Mouse (Mus musculus): ENCODE data around the gene Lrrc8e. TPM values are rescaled to one million over a fixed set of nuclear protein-coding genes. Genes with fewer than 3 reads are reported as not detected.

Gene Lrrc8e
- polyA plus RNA-seq, 1 experiment, result 1.4 TPM

DNA sequence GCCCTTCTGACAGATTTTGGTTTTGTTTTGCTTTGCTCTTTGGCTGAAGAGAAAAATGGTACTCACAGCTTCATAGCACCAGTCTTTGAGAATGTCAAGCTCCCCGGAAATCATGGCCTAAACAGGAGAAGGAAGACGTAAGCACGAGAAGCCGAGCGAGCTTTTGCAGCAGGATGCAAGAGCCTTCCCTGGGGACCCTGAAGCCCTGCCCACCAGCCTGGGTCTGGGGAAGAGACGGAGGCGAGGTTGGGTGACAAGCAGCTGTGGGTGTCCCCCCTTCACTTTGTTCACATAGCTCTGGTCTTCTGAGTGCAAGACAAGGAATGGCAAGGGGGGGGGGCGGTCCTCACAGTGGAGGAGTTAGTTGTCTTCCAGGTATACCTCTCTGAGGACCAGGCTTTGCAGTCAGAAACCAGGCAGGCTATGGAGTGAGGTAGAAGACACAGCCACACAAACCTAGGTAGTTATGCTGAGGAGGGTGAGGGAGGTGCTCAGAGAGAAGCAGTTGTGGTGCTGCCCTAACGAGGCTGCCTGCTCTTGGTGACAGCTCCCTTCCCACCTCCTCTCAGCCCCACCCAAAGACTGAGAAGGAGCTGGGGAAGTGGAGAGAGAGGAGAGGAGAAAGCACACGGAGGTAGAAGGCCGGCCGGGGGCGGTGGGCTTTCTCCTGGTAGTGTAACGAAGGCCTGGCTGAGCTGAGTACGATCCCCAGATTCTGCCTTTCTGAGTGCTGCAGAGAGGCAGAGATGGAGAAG, 38.7 kb downstream of the Lrrc8e start:
- Histone ChIP-seq H3K9me3 (replicated peaks; ENCODE audit: control insufficient read depth, insufficient read depth, low read length, poor library complexity, severe bottlenecking) (no peaks in the 10 kb centered on the region), H3K4me1 (ENCODE audit: control insufficient read depth, insufficient read depth, low read length) (no peaks in the 10 kb centered on the region), H3K4me3 (ENCODE audit: low read depth, low read length) (no peak overlapping the region), H3K27me3 (ENCODE audit: control insufficient read depth, insufficient read depth, low read length, poor library complexity, severe bottlenecking) (no peaks in the 10 kb centered on the region), H3K27ac (ENCODE audit: insufficient read depth, low read length) (no peak overlapping the region), H3K9ac (ENCODE audit: low read depth, poor library complexity, severe bottlenecking) (no peak overlapping the region), H3K36me3 (ENCODE audit: control insufficient read depth, insufficient read depth, low read length, poor library complexity, severe bottlenecking) (peaks cover 88% of the 10 kb centered on the region)
- TF ChIP-seq EP300 (IDR thresholded peaks at IDR 0.05; ENCODE audit: insufficient read depth, low read depth, low read length) (no peak), POLR2A (IDR thresholded peaks at IDR 0.05; ENCODE audit: insufficient read depth, low read length) (no peak), CTCF (IDR thresholded peaks at IDR 0.05; ENCODE audit: low read depth, low read length) (no peak)

DNA sequence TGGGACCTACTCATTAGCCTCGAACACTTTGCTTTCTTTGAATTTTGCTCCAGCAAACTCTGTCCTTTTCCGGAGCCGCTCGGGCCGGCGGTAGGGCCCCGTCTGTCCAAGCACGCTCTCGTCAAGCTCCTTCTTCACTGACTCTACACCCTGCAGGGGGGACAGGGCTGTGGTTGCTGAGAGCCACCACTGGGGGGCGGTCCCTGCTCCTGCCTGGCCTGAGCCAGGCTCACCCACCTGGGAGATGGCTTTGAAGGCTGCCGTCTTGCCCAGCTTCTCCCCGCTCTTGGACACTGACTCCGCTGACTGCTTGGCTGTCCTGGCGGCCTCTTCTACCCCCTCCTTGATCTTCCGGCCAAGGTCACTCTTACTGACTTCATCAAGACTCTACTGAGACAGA, 41.0 kb downstream of the Lrrc8e start:
- peaks cover 87% of the 10 kb centered on the region for H3K36me3 ChIP-seq (ENCODE audit: control insufficient read depth, insufficient read depth, low read length, poor library complexity, severe bottlenecking)
- H3K4me1 ChIP-seq (ENCODE audit: control insufficient read depth, insufficient read depth, low read length), result no peaks in the 10 kb centered on the region
- H3K27me3 ChIP-seq (ENCODE audit: control insufficient read depth, insufficient read depth, low read length, poor library complexity, severe bottlenecking), result no peaks in the 10 kb centered on the region
- no peak overlapping the region for H3K27ac ChIP-seq (ENCODE audit: insufficient read depth, low read length)
- H3K4me3 ChIP-seq (ENCODE audit: low read depth, low read length), result no peak overlapping the region
- TF ChIP-seq CTCF (IDR thresholded peaks at IDR 0.05; ENCODE audit: low read depth, low read length), result peak; percentile 76
- TF ChIP-seq POLR2A (IDR thresholded peaks at IDR 0.05; ENCODE audit: insufficient read depth, low read length), result no peak
- no peak for TF ChIP-seq EP300 (IDR thresholded peaks at IDR 0.05; ENCODE audit: insufficient read depth, low read depth, low read length)
- no peaks in the 10 kb centered on the region for H3K9me3 ChIP-seq (replicated peaks; ENCODE audit: control insufficient read depth, insufficient read depth, low read length, poor library complexity, severe bottlenecking)
- H3K9ac ChIP-seq (ENCODE audit: low read depth, poor library complexity, severe bottlenecking), result no peak overlapping the region

DNA sequence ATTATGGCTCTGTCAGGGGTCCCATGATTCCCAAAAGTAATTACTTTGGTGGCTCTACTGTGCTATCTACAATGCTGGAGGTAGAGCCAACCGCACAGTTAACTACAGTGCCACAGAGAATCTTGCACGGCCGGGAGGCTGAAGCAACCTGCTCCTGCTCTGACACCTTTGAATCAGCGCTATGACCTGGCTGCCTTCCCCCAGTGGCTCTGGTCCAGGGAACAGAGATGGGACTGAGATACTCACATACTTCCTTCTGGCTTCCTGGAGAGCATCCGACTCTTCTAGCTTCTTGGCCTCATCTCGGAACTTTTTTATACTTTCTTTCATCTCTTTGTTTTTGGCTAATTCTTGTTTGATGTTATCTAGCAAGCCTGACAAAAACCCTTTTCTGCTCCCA, 43.0 kb downstream of the Lrrc8e start:
- peaks cover 82% of the 10 kb centered on the region for H3K36me3 ChIP-seq (ENCODE audit: control insufficient read depth, insufficient read depth, low read length, poor library complexity, severe bottlenecking)
- no peak for TF ChIP-seq EP300 (IDR thresholded peaks at IDR 0.05; ENCODE audit: insufficient read depth, low read depth, low read length)
- TF ChIP-seq CTCF (IDR thresholded peaks at IDR 0.05; ENCODE audit: low read depth, low read length), result no peak
- TF ChIP-seq POLR2A (IDR thresholded peaks at IDR 0.05; ENCODE audit: insufficient read depth, low read length), result no peak

DNA sequence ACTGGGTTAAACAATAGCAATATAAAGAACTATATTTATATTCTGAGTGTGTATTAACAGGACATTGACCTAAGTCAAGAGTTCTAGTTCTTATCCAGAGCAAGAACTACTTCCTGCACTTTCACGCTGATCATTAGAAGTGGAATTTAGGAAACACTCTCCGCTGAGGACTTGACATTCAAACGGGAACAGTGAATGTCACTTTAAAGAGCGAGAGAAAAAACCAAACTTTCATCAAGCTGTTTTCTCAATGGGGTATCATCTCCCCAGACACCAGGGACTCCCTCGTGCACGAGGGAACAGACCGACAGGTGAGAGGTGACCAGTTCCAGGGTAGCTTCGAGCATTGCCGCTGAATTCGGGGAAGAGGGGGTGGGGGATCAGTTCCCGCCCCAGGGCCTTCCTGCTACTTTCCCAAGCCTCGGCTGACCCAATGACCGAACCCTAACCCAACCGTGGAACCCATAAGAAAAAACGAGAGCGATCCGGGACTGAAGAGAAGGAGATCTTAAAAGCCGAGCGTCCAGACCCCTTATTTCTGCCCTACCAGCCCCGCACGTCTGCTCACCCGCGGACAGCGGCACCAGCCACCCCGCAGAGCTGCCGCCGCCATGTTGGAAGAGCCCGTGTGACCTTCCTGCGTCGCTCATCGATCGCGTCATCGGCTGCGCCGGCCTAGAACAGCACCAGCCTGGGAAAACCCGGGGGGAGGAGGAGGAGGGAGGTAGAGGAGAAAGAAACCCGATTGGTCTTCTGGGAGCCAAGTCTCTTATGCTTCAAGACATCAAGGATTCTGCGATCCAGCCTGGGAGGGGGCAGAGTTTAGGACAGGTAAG, 48.9 kb downstream of the Lrrc8e start, which contains the start of gene Timm44:
Gene Timm44 (minus strand): TSS at position 639 of the 836 bp plus-strand sequence.
- H3K36me3 ChIP-seq (ENCODE audit: control insufficient read depth, insufficient read depth, low read length, poor library complexity, severe bottlenecking), result peaks cover 26% of the 10 kb centered on the region
- H3K4me3 ChIP-seq (ENCODE audit: low read depth, low read length), result peak within 1 kb of the TSS; percentile 99
- TF ChIP-seq EP300 (IDR thresholded peaks at IDR 0.05; ENCODE audit: insufficient read depth, low read depth, low read length) (0 out of 2 replicates have a peak, but pooled peaks have one; percentile 52), CTCF (IDR thresholded peaks at IDR 0.05; ENCODE audit: low read depth, low read length) (no peak)
- peak within 1 kb of the TSS; percentile 90 for H3K9ac ChIP-seq (ENCODE audit: low read depth, poor library complexity, severe bottlenecking)
- no peaks in the 10 kb centered on the region for H3K4me1 ChIP-seq (ENCODE audit: control insufficient read depth, insufficient read depth, low read length)
- peak within 1 kb of the TSS; percentile 74 for H3K27ac ChIP-seq (ENCODE audit: insufficient read depth, low read length)
- H3K27me3 ChIP-seq (ENCODE audit: control insufficient read depth, insufficient read depth, low read length, poor library complexity, severe bottlenecking), result no peaks in the 10 kb centered on the region
- no peaks in the 10 kb centered on the region for H3K9me3 ChIP-seq (replicated peaks; ENCODE audit: control insufficient read depth, insufficient read depth, low read length, poor library complexity, severe bottlenecking)

More for the DNA sequence above, 43.0 kb downstream of the Lrrc8e start:
- H3K9me3 ChIP-seq (replicated peaks; ENCODE audit: control insufficient read depth, insufficient read depth, low read length, poor library complexity, severe bottlenecking), result no peaks in the 10 kb centered on the region
- no peaks in the 10 kb centered on the region for H3K4me1 ChIP-seq (ENCODE audit: control insufficient read depth, insufficient read depth, low read length)
- no peak overlapping the region for H3K27ac ChIP-seq (ENCODE audit: insufficient read depth, low read length)
- H3K27me3 ChIP-seq (ENCODE audit: control insufficient read depth, insufficient read depth, low read length, poor library complexity, severe bottlenecking), result no peaks in the 10 kb centered on the region
- H3K9ac ChIP-seq (ENCODE audit: low read depth, poor library complexity, severe bottlenecking), result no peak overlapping the region
- H3K4me3 ChIP-seq (ENCODE audit: low read depth, low read length), result no peak overlapping the region

DNA sequence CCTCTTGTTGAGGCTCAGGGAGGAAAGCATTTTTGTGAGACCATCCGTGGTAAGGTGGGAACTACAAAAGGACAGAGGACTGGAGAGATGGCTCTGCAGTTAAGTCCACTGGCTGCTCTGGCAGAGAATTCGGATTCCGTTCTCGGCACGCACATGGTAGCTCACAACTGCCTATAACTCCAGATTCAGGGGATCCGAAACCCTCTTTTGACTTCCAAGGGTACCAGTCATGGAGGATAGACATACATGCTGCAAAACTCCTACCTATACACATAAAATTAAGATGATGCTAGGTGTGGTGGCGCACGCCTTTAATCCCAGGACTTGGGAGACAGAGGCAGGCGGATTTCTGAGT, 49.5 kb downstream of the Lrrc8e start:
- no peaks in the 10 kb centered on the region for H3K4me1 ChIP-seq (ENCODE audit: control insufficient read depth, insufficient read depth, low read length)
- H3K4me3 ChIP-seq (ENCODE audit: low read depth, low read length), result peak overlapping the region; percentile 99
- H3K9me3 ChIP-seq (replicated peaks; ENCODE audit: control insufficient read depth, insufficient read depth, low read length, poor library complexity, severe bottlenecking), result no peaks in the 10 kb centered on the region
- no peak for TF ChIP-seq POLR2A (IDR thresholded peaks at IDR 0.05; ENCODE audit: insufficient read depth, low read length)
- TF ChIP-seq EP300 (IDR thresholded peaks at IDR 0.05; ENCODE audit: insufficient read depth, low read depth, low read length), result no peak
- TF ChIP-seq CTCF (IDR thresholded peaks at IDR 0.05; ENCODE audit: low read depth, low read length), result no peak
- H3K9ac ChIP-seq (ENCODE audit: low read depth, poor library complexity, severe bottlenecking), result peak overlapping the region; percentile 90
- H3K27ac ChIP-seq (ENCODE audit: insufficient read depth, low read length), result peak overlapping the region; percentile 74
- H3K27me3 ChIP-seq (ENCODE audit: control insufficient read depth, insufficient read depth, low read length, poor library complexity, severe bottlenecking), result no peaks in the 10 kb centered on the region
- H3K36me3 ChIP-seq (ENCODE audit: control insufficient read depth, insufficient read depth, low read length, poor library complexity, severe bottlenecking), result peaks cover 21% of the 10 kb centered on the region

Other genes starting within 250 kb of the Lrrc8e start
- gene Cd209f, start 121.0 kb upstream of the Lrrc8e start, polyA plus RNA-seq (2011; ENCODE audit: insufficient read depth, insufficient read length, low read depth, missing spikeins), result not detected in 2 replicates
- not detected in 2 replicates for gene Cd209g, start 92.7 kb upstream of the Lrrc8e start, polyA plus RNA-seq (2011; ENCODE audit: insufficient read depth, insufficient read length, low read depth, missing spikeins)
- 4.1 and 5.7 TPM in 2 replicates for gene Evi5l, start 60.3 kb upstream of the Lrrc8e start, polyA plus RNA-seq (2011; ENCODE audit: insufficient read depth, insufficient read length, low read depth, missing spikeins)
- gene Prr36, start 9.4 kb upstream of the Lrrc8e start, polyA plus RNA-seq (2011; ENCODE audit: insufficient read depth, insufficient read length, low read depth, missing spikeins), result 7.2 and 10.7 TPM in 2 replicates
- 56.9 and 62.1 TPM in 2 replicates for gene Map2k7, start 11.9 kb downstream of the Lrrc8e start, polyA plus RNA-seq (2011; ENCODE audit: insufficient read depth, insufficient read length, low read depth, missing spikeins)
- gene Gm49320, start 12.0 kb downstream of the Lrrc8e start, polyA plus RNA-seq (2011; ENCODE audit: insufficient read depth, insufficient read length, low read depth, missing spikeins), result 0.33 and 1.2 TPM in 2 replicates
- 4.2 and 5.6 TPM in 2 replicates for gene Tgfbr3l, start 21.4 kb downstream of the Lrrc8e start, polyA plus RNA-seq (2011; ENCODE audit: insufficient read depth, insufficient read length, low read depth, missing spikeins)
- 26.8 and 29.0 TPM in 2 replicates for gene Snapc2, start 26.3 kb downstream of the Lrrc8e start, polyA plus RNA-seq (2011; ENCODE audit: insufficient read depth, insufficient read length, low read depth, missing spikeins)
- 21.6 and 25.0 TPM in 2 replicates for gene Ctxn1, start 32.4 kb downstream of the Lrrc8e start, polyA plus RNA-seq (2011; ENCODE audit: insufficient read depth, insufficient read length, low read depth, missing spikeins)
- gene Timm44, start 49.1 kb downstream of the Lrrc8e start, polyA plus RNA-seq (2011; ENCODE audit: insufficient read depth, insufficient read length, low read depth, missing spikeins), result 99.1 and 103 TPM in 2 replicates
- 35.1 and 40.2 TPM in 2 replicates for gene Ccl25, start 98.4 kb downstream of the Lrrc8e start, polyA plus RNA-seq (2011; ENCODE audit: insufficient read depth, insufficient read length, low read depth, missing spikeins)
- gene Elavl1, start 98.6 kb downstream of the Lrrc8e start, polyA plus RNA-seq (2011; ENCODE audit: insufficient read depth, insufficient read length, low read depth, missing spikeins), result 118 and 123 TPM in 2 replicates